Mouse (Mus musculus) neural tube, embryonic 15.5 days (tissue): ENCODE results near the gene Paqr9. TPM values are rescaled to one million over a fixed set of nuclear protein-coding genes. Genes with fewer than 3 reads are reported as not detected.

Experiments used
- ATAC-seq: fragments of 200-750 bp; cut with Nextera tagmentation; 2 replicates; pipeline ENCODE4 v1.8.0; 2017; ENCODE audit warnings: mild to moderate bottlenecking, moderate TSS enrichment, moderate library complexity; ENCODE audit not compliant: low FRiP score
- H3K27ac ChIP-seq: fragments of 300-500 bp; sonication (generic); replicated peaks from 2 replicates; pipeline ENCODE4 v1.5.1; 2015; ENCODE audit warnings: mild to moderate bottlenecking, inconsistent platforms
- H3K27me3 ChIP-seq: fragments of 300-500 bp; sonication (generic); replicated peaks from 2 replicates; pipeline ENCODE4 v1.6.1; 2015; ENCODE audit warnings: inconsistent platforms
- H3K36me3 ChIP-seq: fragments of 300-500 bp; sonication (generic); 2 replicates; pipeline ENCODE4 v1.6.1; 2015; ENCODE audit warnings: inconsistent platforms
- H3K4me1 ChIP-seq: fragments of 300-500 bp; sonication (generic); 2 replicates; pipeline ENCODE4 v1.6.1; 2015; ENCODE audit warnings: inconsistent platforms
- H3K4me2 ChIP-seq: fragments of 300-500 bp; sonication (generic); 2 replicates; pipeline ENCODE4 v1.6.1; 2015; ENCODE audit warnings: inconsistent platforms, mild to moderate bottlenecking, moderate library complexity
- H3K4me3 ChIP-seq: fragments of 300-500 bp; sonication (generic); replicated peaks from 2 replicates; pipeline ENCODE4 v1.5.1; 2015; ENCODE audit warnings: mild to moderate bottlenecking, inconsistent platforms
- H3K9ac ChIP-seq: fragments of 300-500 bp; sonication (generic); replicated peaks from 2 replicates; pipeline ENCODE4 v1.6.1; 2015; ENCODE audit warnings: mild to moderate bottlenecking, inconsistent platforms
- H3K9me3 ChIP-seq: fragments of 300-500 bp; sonication (generic); replicated peaks from 2 replicates; pipeline ENCODE4 v1.6.1; 2016; ENCODE audit warnings: inconsistent platforms
- WGBS: fragments of 180-500 bp; shearing (Covaris S2); methylation state at CpG from one replicate; pipeline ENCODE4 v1.1.7; 2015; ENCODE audit warnings: mixed read lengths; 5-methylcytosine and 5-hydroxymethylcytosine counted together
- polyA plus RNA-seq: library from polyadenylated mRNA; unstranded; fragments of >200 nt; fragmentation: Nextera tagmentation; extraction: Ambion mirVana; gene quantifications from 2 replicates; pipeline ENCODE4 v1.2.1, GENCODE M21; 2015

The Paqr9 gene
- polyA plus RNA-seq, 1 experiment from 2014 or later = 8.8 TPM

GRCm38 (mm10) chr9:95525376-95525775, 34.1 kb upstream of the Paqr9 start:
- Histone ChIP-seq H3K4me2 (no peak overlapping the region), H3K9ac (no peak overlapping the region), H3K9me3 (no peaks in the 10 kb centered on the region), H3K4me1 (no peaks in the 10 kb centered on the region), H3K27ac (no peak overlapping the region), H3K27me3 (no peaks in the 10 kb centered on the region), H3K36me3 (no peaks in the 10 kb centered on the region), H3K4me3 (no peak overlapping the region)
- WGBS = 89% methylated on average over 6 of the region's 6 CpGs
- no peak for ATAC-seq

- H3K36me3 ChIP-seq = no peaks in the 10 kb centered on the region
- H3K4me3 ChIP-seq = no peak overlapping the region
- H3K9ac ChIP-seq = no peak overlapping the region
- no peak overlapping the region for H3K4me2 ChIP-seq
- H3K9me3 ChIP-seq = no peaks in the 10 kb centered on the region
- no peaks in the 10 kb centered on the region for H3K27me3 ChIP-seq
- WGBS = 22% methylated on average over 2 of the region's 2 CpGs
- ATAC-seq = peak; percentile 74; the same call in 1 of the 2 replicates
- no peak overlapping the region for H3K27ac ChIP-seq
- no peaks in the 10 kb centered on the region for H3K4me1 ChIP-seq
Measured at GRCm38 (mm10) chr9:95525961-95526360, 33.5 kb upstream of the Paqr9 start.

- H3K36me3 ChIP-seq = no peaks in the 10 kb centered on the region
- WGBS = 69% methylated on average over 2 of the region's 2 CpGs
- H3K9ac ChIP-seq = no peak overlapping the region
- H3K4me2 ChIP-seq = no peak overlapping the region
- ATAC-seq = no peak
- no peaks in the 10 kb centered on the region for H3K9me3 ChIP-seq
- H3K4me1 ChIP-seq = no peaks in the 10 kb centered on the region
- H3K27ac ChIP-seq = no peak overlapping the region
- no peak overlapping the region for H3K4me3 ChIP-seq
- no peaks in the 10 kb centered on the region for H3K27me3 ChIP-seq
Measured at GRCm38 (mm10) chr9:95527676-95528075, 31.8 kb upstream of the Paqr9 start.

- H3K4me1 ChIP-seq = no peaks in the 10 kb centered on the region
- H3K9me3 ChIP-seq = no peaks in the 10 kb centered on the region
- no peaks in the 10 kb centered on the region for H3K36me3 ChIP-seq
- no peak overlapping the region for H3K27ac ChIP-seq
- H3K4me3 ChIP-seq = no peak overlapping the region
- 76% methylated on average over 3 of the region's 3 CpGs for WGBS
- ATAC-seq = no peak
- no peak overlapping the region for H3K4me2 ChIP-seq
- no peaks in the 10 kb centered on the region for H3K27me3 ChIP-seq
- H3K9ac ChIP-seq = no peak overlapping the region
Measured at GRCm38 (mm10) chr9:95531144-95531543, 28.3 kb upstream of the Paqr9 start.

- Histone ChIP-seq H3K4me1 (no peaks in the 10 kb centered on the region), H3K9me3 (no peaks in the 10 kb centered on the region), H3K4me3 (no peak overlapping the region), H3K9ac (no peak overlapping the region), H3K27ac (no peak overlapping the region), H3K4me2 (no peak overlapping the region), H3K36me3 (no peaks in the 10 kb centered on the region), H3K27me3 (no peaks in the 10 kb centered on the region)
- ATAC-seq = no peak
- 49% methylated on average over 6 of the region's 6 CpGs for WGBS
Measured at GRCm38 (mm10) chr9:95533817-95534216, 25.6 kb upstream of the Paqr9 start.

GRCm38 (mm10) chr9:95539176-95539800, 20.2 kb upstream of the Paqr9 start:
- Histone ChIP-seq H3K4me2 (no peak overlapping the region), H3K9me3 (no peaks in the 10 kb centered on the region), H3K4me3 (no peak overlapping the region), H3K27ac (no peak overlapping the region), H3K27me3 (no peaks in the 10 kb centered on the region), H3K36me3 (no peaks in the 10 kb centered on the region), H3K4me1 (0 out of 2 replicates have a peak, but pooled peaks cover 3% of the 10 kb centered on the region), H3K9ac (no peak overlapping the region)
- 72% methylated on average over 2 of the region's 2 CpGs for WGBS
- ATAC-seq = no peak

GRCm38 (mm10) chr9:95540487-95540886, 19.0 kb upstream of the Paqr9 start:
- H3K36me3 ChIP-seq = no peaks in the 10 kb centered on the region
- 58% methylated on average over 4 of the region's 4 CpGs for WGBS
- no peak for ATAC-seq

GRCm38 (mm10) chr9:95541208-95541607, 18.2 kb upstream of the Paqr9 start:
- Histone ChIP-seq H3K4me1 (0 out of 2 replicates have a peak, but pooled peaks cover 3% of the 10 kb centered on the region), H3K27ac (no peak overlapping the region), H3K4me3 (no peak overlapping the region), H3K4me2 (no peak overlapping the region), H3K9me3 (no peaks in the 10 kb centered on the region), H3K9ac (no peak overlapping the region), H3K27me3 (no peaks in the 10 kb centered on the region), H3K36me3 (no peaks in the 10 kb centered on the region)
- no peak for ATAC-seq

More at GRCm38 (mm10) chr9:95540487-95540886, 19.0 kb upstream of the Paqr9 start:
- no peaks in the 10 kb centered on the region for H3K9me3 ChIP-seq
- no peak overlapping the region for H3K9ac ChIP-seq
- H3K4me2 ChIP-seq = no peak overlapping the region
- 0 out of 2 replicates have a peak, but pooled peaks cover 3% of the 10 kb centered on the region for H3K4me1 ChIP-seq
- H3K4me3 ChIP-seq = no peak overlapping the region
- no peaks in the 10 kb centered on the region for H3K27me3 ChIP-seq
- H3K27ac ChIP-seq = no peak overlapping the region

- Histone ChIP-seq H3K9ac (no peak overlapping the region), H3K4me2 (no peak overlapping the region), H3K27ac (0 out of 2 replicates have a peak overlapping the region, but pooled peaks have one; percentile 48), H3K4me1 (0 out of 2 replicates have a peak, but pooled peaks cover 3% of the 10 kb centered on the region), H3K27me3 (no peaks in the 10 kb centered on the region), H3K4me3 (no peak overlapping the region), H3K9me3 (no peaks in the 10 kb centered on the region), H3K36me3 (no peaks in the 10 kb centered on the region)
- peak; percentile 39 for ATAC-seq
- 70% methylated on average over 15 of the region's 15 CpGs for WGBS
Measured at GRCm38 (mm10) chr9:95541650-95542432, 17.6 kb upstream of the Paqr9 start.

GRCm38 (mm10) chr9:95542475-95542874, 17.0 kb upstream of the Paqr9 start:
- no peak for ATAC-seq

GRCm38 (mm10) chr9:95544598-95544997, 14.9 kb upstream of the Paqr9 start:
- 97% methylated on average over 4 of the region's 4 CpGs for WGBS
- no peak for ATAC-seq
- no peaks in the 10 kb centered on the region for H3K9me3 ChIP-seq

More at GRCm38 (mm10) chr9:95542475-95542874, 17.0 kb upstream of the Paqr9 start:
- Histone ChIP-seq H3K27me3 (no peaks in the 10 kb centered on the region), H3K36me3 (no peaks in the 10 kb centered on the region), H3K4me3 (no peak overlapping the region), H3K9me3 (no peaks in the 10 kb centered on the region), H3K9ac (no peak overlapping the region), H3K27ac (0 out of 2 replicates have a peak overlapping the region, but pooled peaks have one; percentile 48), H3K4me1 (0 out of 2 replicates have a peak, but pooled peaks cover 3% of the 10 kb centered on the region), H3K4me2 (no peak overlapping the region)
- WGBS = 80% methylated on average over 6 of the region's 6 CpGs

GRCm38 (mm10) chr9:95546679-95547078, 12.8 kb upstream of the Paqr9 start:
- H3K27me3 ChIP-seq = no peaks in the 10 kb centered on the region
- H3K36me3 ChIP-seq = no peaks in the 10 kb centered on the region
- no peak overlapping the region for H3K27ac ChIP-seq
- ATAC-seq = no peak
- no peak overlapping the region for H3K4me2 ChIP-seq
- 0 out of 2 replicates have a peak, but pooled peaks cover 5% of the 10 kb centered on the region for H3K4me1 ChIP-seq
- no peak overlapping the region for H3K9ac ChIP-seq
- WGBS = 61% methylated on average over 7 of the region's 7 CpGs
- H3K9me3 ChIP-seq = no peaks in the 10 kb centered on the region
- H3K4me3 ChIP-seq = no peak overlapping the region

More at GRCm38 (mm10) chr9:95544598-95544997, 14.9 kb upstream of the Paqr9 start:
- H3K4me3 ChIP-seq = no peak overlapping the region
- H3K4me1 ChIP-seq = 0 out of 2 replicates have a peak, but pooled peaks cover 3% of the 10 kb centered on the region
- H3K4me2 ChIP-seq = no peak overlapping the region
- H3K36me3 ChIP-seq = no peaks in the 10 kb centered on the region
- H3K27ac ChIP-seq = no peak overlapping the region
- H3K9ac ChIP-seq = no peak overlapping the region
- H3K27me3 ChIP-seq = no peaks in the 10 kb centered on the region
